Mouse (Mus musculus) lung, adult 2 months (tissue): ENCODE measurements at regions not wholly inside any gene's neighbourhood (a gene's known extent, or its start where the extent isn't known, plus 50 kb on each side); places are given as distances from the start of the nearest gene placed in this dataset.
A peak's percentile ranks its signal among the peaks of the same experiment; 100 is the strongest.

ENCODE experiments used
- DNase-seq: peaks from one replicate; pipeline ENCODE4 v3.0.0; 2022
- H3K4me1 ChIP-seq: fragments of 200-500 bp; 2 replicates; pipeline ENCODE4 v1.6.1; 2011; ENCODE audit warnings: low read length; ENCODE audit not compliant: control insufficient read depth, insufficient read depth
- H3K4me3 ChIP-seq: fragments of 200-500 bp; replicated peaks from 2 replicates; pipeline ENCODE3; 2011; ENCODE audit warnings: low read depth, mild to moderate bottlenecking, control low read depth, low read length; ENCODE audit errors: extremely low read depth
- CTCF ChIP-seq: fragments of 200-500 bp; IDR thresholded peaks from 2 replicates; pipeline ENCODE4 v1.5.1; 2011; ENCODE audit warnings: mild to moderate bottlenecking, low read length, control low read depth; ENCODE audit not compliant: insufficient read depth
- POLR2A ChIP-seq: fragments of 200-500 bp; IDR thresholded peaks from 2 replicates; pipeline ENCODE4 v1.6.1; 2011; ENCODE audit warnings: low read depth, mild to moderate bottlenecking, control low read depth, low read length, borderline replicate concordance; ENCODE audit errors: extremely low read depth
- WGBS: fragments of 180-500 bp; shearing (Covaris S2); methylation state at CpG from one replicate; pipeline ENCODE4 v1.1.7; 2018; 5-methylcytosine and 5-hydroxymethylcytosine counted together

DNA sequence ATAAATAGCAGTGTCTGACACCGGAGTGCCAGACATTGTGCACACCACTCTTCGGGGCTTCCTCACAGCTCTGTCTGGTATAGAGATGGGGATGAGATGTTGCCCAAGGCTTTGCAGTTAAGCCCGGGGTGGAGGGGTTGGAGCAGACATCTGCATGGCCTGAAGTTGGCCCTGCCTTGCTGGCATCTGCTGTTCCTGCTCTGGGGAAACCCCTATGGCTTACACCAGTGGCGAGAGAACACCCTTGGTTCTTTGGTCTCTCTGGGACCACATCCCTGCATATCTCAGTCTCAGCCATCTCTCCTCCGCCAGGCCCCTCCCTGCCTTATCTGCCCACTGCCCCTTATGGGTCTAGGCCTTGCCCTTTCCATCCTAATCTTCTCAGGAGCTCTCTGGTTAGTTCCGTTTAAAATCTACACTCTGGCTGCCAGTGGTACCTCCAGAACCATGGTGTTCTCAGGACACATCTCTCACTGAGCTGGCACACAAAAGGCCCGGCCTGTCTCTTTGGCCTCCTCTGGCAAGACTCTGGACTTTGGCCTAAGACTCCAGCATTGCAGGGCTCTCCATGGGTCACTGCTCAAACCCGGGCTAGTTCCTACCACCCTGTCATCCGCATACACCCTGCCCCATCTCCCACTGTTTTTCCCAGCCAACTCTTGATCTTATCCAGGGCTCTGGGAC lies 123.3 kb upstream of the Id2 start:
- WGBS = 82% methylated on average over 9 of the region's 9 CpGs
- TF ChIP-seq POLR2A = no peak
- TF ChIP-seq CTCF = no peak
- Histone ChIP-seq H3K4me3 (no peak overlapping the region), H3K4me1 (peaks cover 6% of the 10 kb centered on the region; the same call in 1 of the 2 replicates)
- DNase-seq = no peak

DNA sequence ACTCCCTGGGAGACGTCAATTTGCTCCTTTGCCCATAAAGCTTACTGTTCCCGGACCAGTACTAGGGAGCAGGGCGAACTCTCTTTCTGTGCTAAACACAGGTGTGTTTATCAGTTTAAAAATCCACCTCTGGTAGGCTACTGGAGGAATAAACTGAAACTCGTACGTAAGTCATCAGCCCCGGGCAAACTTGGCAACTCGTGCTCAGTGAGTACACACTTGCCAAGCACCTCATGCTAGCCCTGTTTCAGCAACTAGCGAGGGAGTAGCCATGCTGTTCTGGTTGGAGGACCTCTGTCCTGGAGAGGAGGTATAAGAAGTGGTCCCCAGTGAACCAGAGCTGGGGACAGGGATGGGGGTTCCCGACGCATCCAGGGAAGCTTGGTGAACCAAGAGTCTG lies 122.6 kb upstream of the Id2 start:
- DNase-seq = no peak
- TF ChIP-seq CTCF (no peak), POLR2A (no peak)
- H3K4me1 ChIP-seq = peaks cover 7% of the 10 kb centered on the region; the same call in 1 of the 2 replicates
- no peak overlapping the region for H3K4me3 ChIP-seq
- 75% methylated on average over 10 of the region's 10 CpGs for WGBS

DNA sequence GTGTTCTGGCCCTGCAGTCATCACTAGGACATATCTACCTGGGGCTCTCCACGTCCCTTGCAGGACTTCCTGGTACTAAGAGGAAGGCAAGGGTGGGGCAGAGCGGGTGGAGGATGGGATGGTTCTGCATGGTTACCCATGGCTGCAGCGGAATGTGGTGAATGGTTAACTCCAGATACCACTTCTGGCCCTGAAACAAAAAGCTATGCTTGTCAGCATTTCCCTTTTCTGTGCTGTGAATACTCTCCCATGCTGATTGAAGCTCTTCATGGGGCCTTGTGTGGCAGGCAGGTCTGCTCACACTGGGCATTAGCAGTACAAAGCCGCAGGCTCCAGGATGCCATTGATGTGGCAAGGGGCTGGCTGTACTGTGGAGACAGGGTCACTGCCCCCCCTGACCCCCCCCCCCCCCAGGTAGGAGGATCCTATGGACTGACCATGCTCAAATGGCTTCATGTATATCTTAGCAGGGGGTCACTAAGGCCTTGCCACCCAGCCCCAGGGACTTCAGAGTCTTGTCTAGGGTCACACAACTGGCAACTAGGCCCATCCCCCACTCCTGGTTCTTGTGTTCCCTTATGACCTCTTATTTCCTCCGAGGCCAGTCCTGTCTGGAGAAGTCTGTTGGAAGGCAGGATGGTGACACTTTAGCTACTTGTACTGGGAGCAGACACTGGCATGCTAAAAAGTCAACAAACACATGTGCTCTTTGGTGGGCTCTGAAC lies 120.0 kb upstream of the Id2 start:
- TF ChIP-seq POLR2A = no peak
- TF ChIP-seq CTCF = no peak
- no peak for DNase-seq
- 47% methylated on average over 5 of the region's 5 CpGs for WGBS
- H3K4me1 ChIP-seq = peaks cover 7% of the 10 kb centered on the region; the same call in 1 of the 2 replicates
- no peak overlapping the region for H3K4me3 ChIP-seq

DNA sequence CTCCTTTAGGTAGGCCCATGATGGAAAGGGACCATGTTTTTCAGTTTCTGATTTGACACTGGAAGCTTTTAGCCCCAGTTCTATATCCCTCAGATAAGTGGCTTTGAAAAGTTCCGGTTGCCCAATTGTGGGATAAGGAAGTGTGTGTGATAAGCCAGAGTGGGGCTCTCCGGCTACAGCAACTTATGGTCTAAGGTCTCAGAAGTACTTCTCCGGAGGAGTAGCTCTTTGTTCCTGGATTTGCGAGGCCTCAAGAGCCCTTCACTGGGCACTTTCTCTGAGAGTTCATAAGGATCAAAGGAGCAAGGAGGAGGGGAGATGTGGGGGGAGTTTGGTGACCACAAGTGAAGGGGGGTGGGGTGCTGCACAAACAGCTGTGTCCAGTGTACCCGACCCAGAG lies 118.3 kb upstream of the Id2 start:
- WGBS = 63% methylated on average over 5 of the region's 5 CpGs
- no peak overlapping the region for H3K4me3 ChIP-seq
- DNase-seq = peak; percentile 44
- H3K4me1 ChIP-seq = peaks cover 7% of the 10 kb centered on the region; the same call in 1 of the 2 replicates
- no peak for TF ChIP-seq CTCF
- no peak for TF ChIP-seq POLR2A

DNA sequence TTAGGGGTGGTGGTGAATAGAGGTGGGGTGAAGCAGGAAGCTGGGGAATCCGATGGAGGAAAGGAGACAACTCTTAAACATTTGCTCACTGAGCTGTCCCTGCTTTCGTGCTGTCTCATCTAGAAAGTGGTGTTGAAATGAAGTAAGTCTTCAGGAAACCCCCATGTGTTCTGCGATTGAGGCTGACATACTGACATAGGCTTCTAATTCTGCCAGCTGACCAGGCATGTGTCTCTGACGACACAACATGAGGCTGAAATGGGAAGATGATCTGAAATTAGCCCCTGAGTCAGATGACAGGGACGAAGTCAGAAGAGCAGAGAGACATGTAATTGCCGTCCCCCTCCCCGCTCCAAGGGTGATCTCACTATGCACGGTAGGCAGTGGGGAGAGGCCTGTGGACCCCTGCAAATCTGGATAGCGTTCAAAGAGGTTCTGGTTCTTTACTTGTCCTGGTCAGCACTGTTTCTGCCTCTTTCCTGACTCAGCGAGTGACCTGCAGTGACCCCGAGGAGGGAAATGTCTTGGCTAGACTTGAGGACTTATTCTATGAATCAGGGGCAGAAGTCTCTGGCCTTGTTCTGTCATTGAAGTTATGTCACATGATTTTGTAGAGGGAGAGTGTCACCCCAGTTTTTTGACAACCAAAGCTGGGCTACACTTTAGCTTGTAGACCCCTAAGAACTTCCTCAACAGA lies 117.0 kb upstream of the Id2 start:
- DNase-seq = no peak
- no peak for TF ChIP-seq CTCF
- TF ChIP-seq POLR2A = no peak
- WGBS = 77% methylated on average over 11 of the region's 11 CpGs
- Histone ChIP-seq H3K4me1 (peaks cover 12% of the 10 kb centered on the region), H3K4me3 (no peak overlapping the region)

DNA sequence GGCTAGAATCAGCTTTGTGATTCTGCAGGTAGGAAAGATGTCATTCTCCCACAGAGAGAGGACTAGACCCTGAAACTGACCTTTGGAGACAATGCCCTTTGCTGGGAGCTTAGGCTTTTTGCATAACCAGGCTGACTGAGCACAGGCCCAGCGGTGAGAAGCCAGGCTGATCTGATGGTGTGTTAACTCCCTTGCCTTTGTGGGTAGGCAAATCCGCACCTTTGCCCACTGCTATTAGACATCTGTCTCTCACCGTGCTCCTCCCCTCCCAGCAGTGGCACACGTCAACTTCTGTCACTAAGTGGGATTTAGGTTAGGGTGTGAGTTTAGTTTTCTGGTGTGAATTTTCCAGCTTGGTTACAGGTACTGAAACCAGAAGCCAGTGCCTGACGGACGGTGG lies 114.4 kb upstream of the Id2 start:
- TF ChIP-seq POLR2A (no peak), CTCF (no peak)
- no peak for DNase-seq
- WGBS = 93% methylated on average over 6 of the region's 6 CpGs
- Histone ChIP-seq H3K4me3 (no peak overlapping the region), H3K4me1 (peaks cover 8% of the 10 kb centered on the region)

DNA sequence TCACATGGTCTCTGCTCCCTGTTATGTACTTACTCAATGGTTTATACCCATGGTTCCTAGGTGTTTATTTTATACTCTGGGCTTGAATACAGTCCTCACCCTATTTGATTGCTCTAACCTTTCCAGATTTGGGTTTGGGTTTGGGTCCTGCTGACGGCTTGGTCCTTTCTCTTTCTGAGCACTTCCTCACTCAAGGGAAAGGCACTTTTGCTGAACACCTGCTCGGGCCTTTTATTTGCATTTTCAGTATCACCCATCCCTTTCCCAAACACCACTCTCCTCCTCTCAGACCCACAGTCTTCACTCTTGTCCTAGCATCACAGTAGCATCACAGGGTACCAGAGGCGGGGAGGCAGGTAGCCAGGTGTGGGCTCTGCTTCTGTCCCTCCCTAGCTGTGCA lies 113.7 kb upstream of the Id2 start:
- no peak for TF ChIP-seq CTCF
- TF ChIP-seq POLR2A = no peak
- WGBS = 90% methylated on average over 3 of the region's 3 CpGs

DNA sequence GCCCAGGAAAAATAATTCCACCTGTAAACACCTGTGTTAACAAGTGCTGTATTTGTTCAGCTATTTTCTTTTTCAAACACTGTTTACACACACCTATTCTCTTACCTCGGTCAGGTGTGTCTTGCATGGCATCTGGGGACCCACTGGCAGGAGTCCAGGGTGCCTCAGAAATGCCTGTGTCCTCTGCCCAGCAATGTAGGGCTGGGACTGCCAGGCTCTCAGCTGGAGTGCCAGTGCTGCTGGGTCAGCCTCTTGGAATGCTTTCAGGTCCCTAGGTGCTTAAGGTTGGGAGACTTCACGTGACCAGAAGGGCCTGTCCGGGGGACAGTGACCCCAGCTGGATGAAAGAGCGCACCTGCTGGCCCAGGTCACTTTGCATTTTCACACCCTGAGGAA lies 112.4 kb upstream of the Id2 start:
- 53% methylated on average over 4 of the region's 4 CpGs for WGBS
- TF ChIP-seq CTCF = 0 out of 2 replicates have a peak, but pooled peaks have one; percentile 8
- TF ChIP-seq POLR2A = no peak
- H3K4me3 ChIP-seq = no peak overlapping the region
- peak; percentile 76 for DNase-seq
- peaks cover 7% of the 10 kb centered on the region; the same call in 1 of the 2 replicates for H3K4me1 ChIP-seq

More for the DNA sequence above, 113.7 kb upstream of the Id2 start:
- H3K4me1 ChIP-seq = peaks cover 8% of the 10 kb centered on the region
- no peak for DNase-seq
- no peak overlapping the region for H3K4me3 ChIP-seq

DNA sequence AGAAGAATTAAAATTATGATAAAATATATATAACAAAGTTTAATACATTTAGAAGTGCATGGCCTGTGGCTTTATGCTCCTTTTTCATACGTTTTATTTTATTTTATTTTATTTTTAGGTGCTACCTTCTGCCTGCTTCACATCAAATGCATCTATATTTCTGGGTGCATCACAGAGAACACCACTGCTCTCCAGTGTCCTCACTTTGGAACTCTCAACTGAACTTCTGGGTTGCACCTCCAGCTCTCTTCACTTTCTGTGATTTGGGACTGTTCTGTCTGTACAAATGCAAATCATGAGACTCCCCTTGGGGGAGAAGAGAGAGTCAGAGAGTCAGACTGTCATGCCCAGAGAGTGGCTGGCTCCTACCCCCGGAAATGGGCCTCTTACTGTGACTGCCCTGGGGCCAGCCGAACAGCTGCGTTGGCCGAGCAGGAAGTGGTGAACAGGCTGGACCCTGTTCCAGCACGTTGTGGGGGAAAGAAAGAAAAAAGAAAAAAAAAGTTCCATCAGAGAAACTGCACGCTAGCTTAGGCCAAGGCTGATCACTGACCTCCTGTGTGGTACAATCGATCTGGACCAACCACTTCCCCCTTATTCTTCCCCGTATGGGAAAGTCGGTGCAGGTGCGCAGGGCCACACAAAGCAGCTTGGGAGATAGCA lies 111.9 kb upstream of the Id2 start:
- WGBS = 27% methylated on average over 11 of the region's 11 CpGs
- no peak for TF ChIP-seq POLR2A
- TF ChIP-seq CTCF = no peak
- peaks cover 7% of the 10 kb centered on the region; the same call in 1 of the 2 replicates for H3K4me1 ChIP-seq
- H3K4me3 ChIP-seq = no peak overlapping the region
- peak; percentile 47 for DNase-seq
